8 mouse cellular contexts compared by ENCODE assay signal in genomic region chr8:70798281-70798680, GRCm38 (mm10). TPM values are rescaled to one million over a fixed set of nuclear protein-coding genes. Genes with fewer than 3 reads are reported as not detected.
A peak's percentile ranks its signal among the peaks of the same experiment; 100 is the strongest.
DNase-seq lines count a peak whose midpoint lies in the region; ATAC-seq and TF ChIP-seq lines count a peak whose summit lies in the region.

No protein-coding gene starts in this region.

- ATAC-seq in heart, embryonic 11.5 days (replicated peaks; ENCODE audit: insufficient number of reproducible peaks, low FRiP score, low TSS enrichment): no peak
- no peak for ATAC-seq in kidney, postnatal 0 days (replicated peaks; ENCODE audit: low FRiP score, low read depth)

- no peaks in the 10 kb centered on the region for H3K36me3 ChIP-seq in heart, embryonic 11.5 days (ENCODE audit: control insufficient read depth, insufficient read depth, low read length)
- no peaks in the 10 kb centered on the region for H3K36me3 ChIP-seq in kidney, postnatal 0 days (ENCODE audit: insufficient read depth, low read length)

- no peak overlapping the region for H3K27ac ChIP-seq in heart, embryonic 11.5 days (ENCODE audit: low read depth, low read length)
- peak overlapping the region; percentile 71 for H3K27ac ChIP-seq in kidney, postnatal 0 days

- 16% methylated on average over 15 of the region's 15 CpGs for WGBS in heart, embryonic 11.5 days (ENCODE audit: insufficient replicate concordance)
- WGBS in kidney, postnatal 0 days: 16% methylated on average over 15 of the region's 15 CpGs

- H3K9me3 ChIP-seq in heart, embryonic 11.5 days (replicated peaks; ENCODE audit: control insufficient read depth, low read length): no peaks in the 10 kb centered on the region
- no peaks in the 10 kb centered on the region for H3K9me3 ChIP-seq in kidney, postnatal 0 days (replicated peaks; ENCODE audit: low read length)

- 0 out of 2 replicates have a peak, but pooled peaks cover 2% of the 10 kb centered on the region for H3K4me1 ChIP-seq in heart, embryonic 11.5 days (ENCODE audit: control insufficient read depth, insufficient read depth, low read length)
- peaks cover 17% of the 10 kb centered on the region; the same call in 1 of the 2 replicates for H3K4me1 ChIP-seq in kidney, postnatal 0 days (replicated peaks; ENCODE audit: insufficient read depth, low read length)

- H3K4me2 ChIP-seq in heart, embryonic 11.5 days: peak overlapping the region; percentile 90
- H3K4me2 ChIP-seq in kidney, postnatal 0 days (ENCODE audit: low read length): peak overlapping the region; percentile 93

- TF ChIP-seq CTCF in kidney, postnatal 0 days (IDR thresholded peaks at IDR 0.05; ENCODE audit: low read depth): no peak

- peaks cover 77% of the 10 kb centered on the region for H3K27me3 ChIP-seq in heart, embryonic 11.5 days (ENCODE audit: control insufficient read depth, insufficient read depth, low read length)
- H3K27me3 ChIP-seq in kidney, postnatal 0 days (ENCODE audit: insufficient read depth, low read length): peaks cover 9% of the 10 kb centered on the region; the same call in 1 of the 2 replicates

- peak; percentile 85 for DNase-seq in layer of hippocampus, adult 11-12 months (ENCODE audit: low spot score)
- DNase-seq in layer of hippocampus, adult 9-10 months (ENCODE audit: low spot score): no peak
- no peak for DNase-seq in kidney, postnatal 0 days (ENCODE audit: low spot score)
- DNase-seq in lung, postnatal 25 days (ENCODE audit: low spot score): peak; percentile 48
- DNase-seq in ovary, postnatal 14 days (ENCODE audit: low spot score): no peak
- DNase-seq in right cerebral cortex, postnatal 14 days: no peak
- DNase-seq in Muller cell, postnatal 12 days (ENCODE audit: inconsistent ontology term): no peak

- 0 out of 2 replicates have a peak overlapping the region, but pooled peaks have one; percentile 71 for H3K9ac ChIP-seq in heart, embryonic 11.5 days (ENCODE audit: low read depth, low read length)
- H3K9ac ChIP-seq in kidney, postnatal 0 days (ENCODE audit: low read depth, low read length): peak overlapping the region; percentile 62; the same call in 1 of the 2 replicates

- H3K4me3 ChIP-seq in heart, embryonic 11.5 days (ENCODE audit: low read depth, low read length): peak overlapping the region; percentile 54
- peak overlapping the region; percentile 50 for H3K4me3 ChIP-seq in kidney, postnatal 0 days (replicated peaks; ENCODE audit: low read depth, low read length)

RNA-seq across cellular contexts. Expression of gene Mast3, which starts 6.6 kb away (rescaled TPM):
- polyA plus RNA-seq in heart, embryonic 11.5 days (2014; fragmentation: Nextera tagmentation; extraction: Ambion mirVana): 7.8 and 8.5 TPM in 2 replicates
- polyA plus RNA-seq in kidney, postnatal 0 days (2015; fragmentation: Nextera tagmentation; extraction: Ambion mirVana): 8.4 and 10.2 TPM in 2 replicates

RNA-seq across cellular contexts. Expression of gene Il12rb1, which starts 10.0 kb away (rescaled TPM):
- 0.07 TPM in 1 of 2 replicates, not detected in the other for polyA plus RNA-seq in heart, embryonic 11.5 days (2014; fragmentation: Nextera tagmentation; extraction: Ambion mirVana)
- polyA plus RNA-seq in kidney, postnatal 0 days (2015; fragmentation: Nextera tagmentation; extraction: Ambion mirVana): 0.09 and 0.13 TPM in 2 replicates

RNA-seq across cellular contexts. Expression of gene Pik3r2, which starts 21.8 kb away (rescaled TPM):
- polyA plus RNA-seq in heart, embryonic 11.5 days (2014; fragmentation: Nextera tagmentation; extraction: Ambion mirVana): 21.5 and 23.1 TPM in 2 replicates
- polyA plus RNA-seq in kidney, postnatal 0 days (2015; fragmentation: Nextera tagmentation; extraction: Ambion mirVana): 43.8 and 47.2 TPM in 2 replicates

RNA-seq across cellular contexts. Expression of gene Mpv17l2, which starts 37.5 kb away (rescaled TPM):
- 42.5 and 42.6 TPM in 2 replicates for polyA plus RNA-seq in heart, embryonic 11.5 days (2014; fragmentation: Nextera tagmentation; extraction: Ambion mirVana)
- polyA plus RNA-seq in kidney, postnatal 0 days (2015; fragmentation: Nextera tagmentation; extraction: Ambion mirVana): 78.2 and 80.3 TPM in 2 replicates

RNA-seq across cellular contexts. Expression of gene Arrdc2, which starts 41.2 kb away (rescaled TPM):
- polyA plus RNA-seq in heart, embryonic 11.5 days (2014; fragmentation: Nextera tagmentation; extraction: Ambion mirVana): 2.4 and 3.2 TPM in 2 replicates
- 6.8 and 7.5 TPM in 2 replicates for polyA plus RNA-seq in kidney, postnatal 0 days (2015; fragmentation: Nextera tagmentation; extraction: Ambion mirVana)

Comparison
In these comparisons a context has a peak if more than half of its experiments do, and no peak if none do; other contexts are left out.
1. DNase-seq: peak in layer of hippocampus, adult 11-12 months (single experiment) and lung, postnatal 25 days (single experiment); none in layer of hippocampus, adult 9-10 months (single experiment), kidney, postnatal 0 days (single experiment), ovary, postnatal 14 days (single experiment), right cerebral cortex, postnatal 14 days (single experiment) and Muller cell, postnatal 12 days (single experiment).